Mouse (Mus musculus) activated CD4-positive, CD25-positive, alpha-beta regulatory T cell (primary cell): ENCODE measurements around the gene Cd9. TPM values are rescaled to one million over a fixed set of nuclear protein-coding genes. Genes with fewer than 3 reads are reported as not detected.

Source experiments
- polyA plus RNA-seq, 2 experiments: library from polyadenylated mRNA; unstranded; fragments of 100-300 nt; shearing (Covaris generic); gene quantifications; one replicate each; pipeline ENCODE4 v1.2.1; 2017

Cd9 gene
- 100 to 1,000 TPM in 1 of 2 experiments, 10 to 100 TPM in 1; 51.0 to 128 TPM for polyA plus RNA-seq

DNA sequence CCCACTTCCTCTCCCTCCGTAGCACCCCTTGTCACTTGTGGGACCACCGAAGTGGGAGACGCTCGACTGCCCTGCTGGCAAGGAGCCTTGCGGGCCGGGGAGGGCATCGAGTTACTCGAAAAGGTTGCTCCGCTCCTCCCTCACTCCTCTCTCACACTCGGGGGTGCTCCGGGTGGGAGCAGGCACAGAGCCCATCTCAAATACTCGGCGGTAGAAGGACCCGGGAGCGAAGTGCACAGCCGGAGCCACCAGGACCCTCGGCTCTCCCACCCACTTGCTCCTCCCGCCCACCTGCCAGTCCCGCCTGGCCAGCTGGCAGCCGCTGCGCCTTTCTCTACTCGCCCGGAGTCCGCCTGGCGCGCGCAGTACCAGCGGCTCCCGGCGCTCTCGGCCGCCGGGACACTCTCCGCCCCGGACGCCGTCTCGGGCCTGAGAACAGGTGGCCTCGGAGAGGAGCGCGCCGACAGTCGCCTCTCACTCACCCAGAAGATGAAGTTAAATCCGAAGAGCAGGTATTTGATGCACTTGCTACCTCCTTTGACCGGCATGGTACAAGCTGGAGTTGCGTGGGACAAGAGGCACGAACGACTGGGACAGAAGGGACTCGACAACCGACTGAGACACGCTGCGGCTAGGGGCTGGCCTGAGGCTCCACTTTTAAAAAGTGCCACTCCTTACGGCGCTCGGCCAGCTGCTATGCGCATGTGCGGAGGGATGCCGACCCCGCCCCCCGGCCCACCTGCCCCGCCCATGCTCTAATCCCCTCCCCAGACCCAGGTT lies at the start of gene Cd9:
Cd9 (minus strand) TSS at position 700 of the 780 bp plus-strand sequence.

Other genes starting within 250 kb of the Cd9 start
- 1 to 10 TPM in 1 of 2 experiments, under 1 TPM in 1; 0.71 to 1.2 TPM for gene Tuba3a, start 208.7 kb downstream of the Cd9 start, polyA plus RNA-seq
- 1 to 10 TPM in 1 of 2 experiments, under 1 TPM in 1; 0.50 to 2.3 TPM for gene Ltbr, start 180.9 kb downstream of the Cd9 start, polyA plus RNA-seq
- gene Scnn1a, start 174.1 kb downstream of the Cd9 start, polyA plus RNA-seq = under 1 TPM; 0.08 to 0.23 TPM
- gene Tnfrsf1a, start 145.4 kb downstream of the Cd9 start, polyA plus RNA-seq = 10 to 100 TPM; 24.1 to 29.1 TPM
- under 1 TPM in 1 of 2 experiments, not detected in 1; 0.11 TPM for gene Plekhg6, start 114.0 kb downstream of the Cd9 start, polyA plus RNA-seq
- 1 to 10 TPM in 1 of 2 experiments, under 1 TPM in 1; 0.11 to 1.1 TPM for gene Vwf, start 52.0 kb upstream of the Cd9 start, polyA plus RNA-seq
- gene Ano2, start 195.6 kb upstream of the Cd9 start, polyA plus RNA-seq = under 1 TPM in 1 of 2 experiments, not detected in 1; 0.17 TPM